Mouse (Mus musculus): ENCODE measurements around the gene Dmap1.

Dmap1 gene

GRCm38 (mm10) chr4:117655500-117655863, 26.6 kb downstream of the Dmap1 start:
- no peak for DNase-seq

GRCm38 (mm10) chr4:117654703-117655499, 27.2 kb downstream of the Dmap1 start:
- no peak for DNase-seq

GRCm38 (mm10) chr4:117654016-117654702, 27.9 kb downstream of the Dmap1 start:
- DNase-seq: no peak

GRCm38 (mm10) chr4:117652727-117653126, 29.3 kb downstream of the Dmap1 start:
- no peak for DNase-seq

- no peak for DNase-seq
Observed at GRCm38 (mm10) chr4:117651626-117652101, 30.4 kb downstream of the Dmap1 start.

GRCm38 (mm10) chr4:117646926-117647755, 34.9 kb downstream of the Dmap1 start:
- no peak for DNase-seq

- no peak for DNase-seq
Observed at GRCm38 (mm10) chr4:117646496-117646895, 35.6 kb downstream of the Dmap1 start.

- DNase-seq: peak; percentile 53
Observed at GRCm38 (mm10) chr4:117645859-117646258, 36.2 kb downstream of the Dmap1 start.

GRCm38 (mm10) chr4:117645031-117645435, 37.0 kb downstream of the Dmap1 start:
- peak; percentile 90 for DNase-seq

- no peak for DNase-seq
Observed at GRCm38 (mm10) chr4:117641804-117642203, 40.3 kb downstream of the Dmap1 start.

- no peak for DNase-seq
Observed at GRCm38 (mm10) chr4:117640925-117641703, 41.0 kb downstream of the Dmap1 start.

- no peak for DNase-seq
Observed at GRCm38 (mm10) chr4:117636891-117637613, 45.0 kb downstream of the Dmap1 start.

GRCm38 (mm10) chr4:117636152-117636551, 45.9 kb downstream of the Dmap1 start:
- no peak for DNase-seq

- no peak for DNase-seq
Observed at GRCm38 (mm10) chr4:117634642-117635041, 47.4 kb downstream of the Dmap1 start.

- no peak for DNase-seq
Observed at GRCm38 (mm10) chr4:117633527-117633926, 48.5 kb downstream of the Dmap1 start.

- DNase-seq: no peak
Observed at GRCm38 (mm10) chr4:117630053-117630670, 51.9 kb downstream of the Dmap1 start.

GRCm38 (mm10) chr4:117628464-117628863, 53.6 kb downstream of the Dmap1 start:
- DNase-seq: peak; percentile 17
